Mouse (Mus musculus) liver, adult 2 months (tissue): ENCODE measurements around the gene Ptprm.

Experiments used
- CTCF ChIP-seq: fragments of 200-500 bp; IDR thresholded peaks from 2 replicates; pipeline ENCODE4 v1.5.1; 2011; ENCODE audit warnings: low read depth, low read length, control low read depth
- POLR2A ChIP-seq: fragments of 200-500 bp; IDR thresholded peaks from 2 replicates; pipeline ENCODE4 v1.6.1; 2011; ENCODE audit warnings: low read length, control low read depth; ENCODE audit not compliant: insufficient read depth; ENCODE audit errors: extremely low read depth

GRCm38 (mm10) chr17:66976490-66976889 lies 377.8 kb downstream of the Ptprm start:
- TF ChIP-seq CTCF (no peak), POLR2A (no peak)
